Mouse (Mus musculus) midbrain, postnatal 0 days (tissue): ENCODE results near the gene Adam6b. TPM values are rescaled to one million over a fixed set of nuclear protein-coding genes. Genes with fewer than 3 reads are reported as not detected.
"Not testable (repeated sequence)": the region's sequence is repeated elsewhere in the genome, so short reads cannot be mapped to it uniquely, and the experiment has no call there.

Source experiments
- ATAC-seq: fragments of 200-750 bp; cut with Nextera tagmentation; 2 replicates; pipeline ENCODE4 v1.8.0; 2017; ENCODE audit warnings: moderate number of reproducible peaks, mild to moderate bottlenecking, moderate TSS enrichment, moderate library complexity; ENCODE audit not compliant: low FRiP score
- DNase-seq: peaks from one replicate; pipeline ENCODE4 v3.0.0-alpha.2; 2015; ENCODE audit warnings: low spot score
- H3K27ac ChIP-seq: fragments of 300-500 bp; sonication (generic); 2 replicates; pipeline ENCODE4 v1.5.1; 2014; ENCODE audit warnings: low read depth, mild to moderate bottlenecking, low read length, mixed read lengths
- H3K27me3 ChIP-seq: fragments of 300-500 bp; sonication (generic); 2 replicates; pipeline ENCODE4 v1.6.1; 2014; ENCODE audit warnings: low read length, control low read depth, mixed read lengths; ENCODE audit not compliant: insufficient read depth
- H3K36me3 ChIP-seq: fragments of 300-500 bp; sonication (generic); 2 replicates; pipeline ENCODE4 v1.6.1; 2014; ENCODE audit warnings: low read length, control low read depth, mixed read lengths; ENCODE audit not compliant: insufficient read depth
- H3K4me1 ChIP-seq: fragments of 300-500 bp; sonication (generic); 2 replicates; pipeline ENCODE4 v1.6.1; 2014; ENCODE audit warnings: mild to moderate bottlenecking, control low read depth, antibody characterized with exemption, low read length, mixed read lengths; ENCODE audit not compliant: insufficient read depth
- H3K4me2 ChIP-seq: fragments of 300-500 bp; sonication (generic); 2 replicates; pipeline ENCODE4 v1.6.1; 2014; ENCODE audit warnings: low read depth, mild to moderate bottlenecking, low read length, mixed read lengths; ENCODE audit not compliant: poor library complexity, severe bottlenecking
- H3K4me3 ChIP-seq: fragments of 300-500 bp; sonication (generic); 2 replicates; pipeline ENCODE4 v1.5.1; 2014; ENCODE audit warnings: low read depth, mild to moderate bottlenecking, low read length, moderate library complexity
- H3K9ac ChIP-seq: fragments of 300-500 bp; sonication (generic); replicated peaks from 2 replicates; pipeline ENCODE4 v1.6.1; 2014; ENCODE audit warnings: mild to moderate bottlenecking, low read length, moderate library complexity, mixed read lengths; ENCODE audit not compliant: poor library complexity, severe bottlenecking
- H3K9me3 ChIP-seq: fragments of 300-500 bp; sonication (generic); 2 replicates; pipeline ENCODE4 v1.6.1; 2016; ENCODE audit warnings: low read length, control low read depth
- CTCF ChIP-seq: IDR thresholded peaks from 2 replicates; pipeline ENCODE4 v1.5.1; 2016; ENCODE audit warnings: antibody characterized with exemption, mild to moderate bottlenecking
- WGBS: fragments of 180-500 bp; shearing (Covaris S2); extraction: QIAGEN DNeasy Blood & Tissue Kit; methylation state at CpG from one replicate; pipeline ENCODE4 v1.1.7; 2014; 5-methylcytosine and 5-hydroxymethylcytosine counted together
- polyA plus RNA-seq: library from polyadenylated mRNA; unstranded; fragments of >200 nt; fragmentation: Nextera tagmentation; extraction: Ambion mirVana; gene quantifications from 2 replicates; pipeline ENCODE4 v1.2.1, GENCODE M21; 2015
- total RNA-seq: library from RNA; depleted of rRNA; stranded (reverse); fragments of >200 nt; gene quantifications from 2 replicates; pipeline ENCODE4 v1.2.3, GENCODE M21; 2014; rRNA removed

The Adam6b gene
- not detected in 2 replicates for total RNA-seq
- polyA plus RNA-seq = not detected in 2 replicates

DNA sequence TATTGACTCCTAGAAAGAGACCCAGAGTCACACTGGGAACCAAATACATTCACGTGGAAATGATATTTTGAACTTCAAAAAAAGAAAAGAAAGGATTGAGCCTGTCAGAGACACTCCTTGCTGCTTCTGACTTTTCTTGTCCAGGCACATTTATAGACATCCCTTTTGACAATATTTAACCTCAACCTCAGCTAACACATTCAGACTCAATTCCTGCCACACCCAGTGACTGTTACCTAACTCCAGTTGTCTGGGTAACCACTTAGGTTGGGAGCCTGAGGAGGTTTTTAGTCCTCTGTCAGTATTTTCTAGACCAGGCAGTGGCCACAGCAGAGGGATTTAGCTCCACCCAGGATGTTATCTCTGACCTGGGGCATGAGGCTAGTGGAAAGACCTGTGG is at the start of gene Adam6b:
TSS of gene Adam6b (plus strand) at position 301 of the 400 bp plus-strand sequence.
- H3K9ac ChIP-seq, H3K4me3 ChIP-seq, H3K27me3 ChIP-seq, H3K9me3 ChIP-seq, DNase-seq, H3K27ac ChIP-seq, H3K4me1 ChIP-seq, H3K4me2 ChIP-seq, H3K36me3 ChIP-seq, ATAC-seq: not testable (repeated sequence)
- 60% methylated on average over 1 of the region's 1 CpGs for WGBS

DNA sequence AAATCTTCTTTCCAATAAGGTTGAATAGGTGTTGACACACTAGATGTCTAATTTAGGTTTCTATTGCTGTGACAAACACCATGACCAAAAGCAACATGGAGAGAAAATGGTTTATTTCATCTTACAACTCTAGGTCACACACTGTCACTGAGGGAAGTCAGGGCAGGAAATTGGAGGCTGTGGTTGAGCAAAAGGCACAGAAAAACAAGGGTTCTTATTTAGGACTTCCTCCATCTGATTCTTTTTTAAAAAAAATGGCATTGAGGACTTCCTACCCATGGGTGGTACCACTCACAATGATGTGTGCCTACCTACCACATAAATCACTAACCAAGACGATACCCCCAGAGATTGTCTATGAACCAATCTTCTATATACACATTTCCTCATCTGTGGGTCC is 43.2 kb upstream of the Adam6b start:
- Histone ChIP-seq H3K27ac (no peak overlapping the region), H3K9ac (no peak overlapping the region), H3K36me3 (no peaks in the 10 kb centered on the region), H3K4me2 (no peak overlapping the region), H3K4me1 (no peaks in the 10 kb centered on the region), H3K4me3 (no peak overlapping the region), H3K9me3 (no peaks in the 10 kb centered on the region), H3K27me3 (no peaks in the 10 kb centered on the region)
- 100% methylated on average over 1 of the region's 1 CpGs for WGBS
- DNase-seq (no peak), ATAC-seq (no peak)
- no peak for TF ChIP-seq CTCF

DNA sequence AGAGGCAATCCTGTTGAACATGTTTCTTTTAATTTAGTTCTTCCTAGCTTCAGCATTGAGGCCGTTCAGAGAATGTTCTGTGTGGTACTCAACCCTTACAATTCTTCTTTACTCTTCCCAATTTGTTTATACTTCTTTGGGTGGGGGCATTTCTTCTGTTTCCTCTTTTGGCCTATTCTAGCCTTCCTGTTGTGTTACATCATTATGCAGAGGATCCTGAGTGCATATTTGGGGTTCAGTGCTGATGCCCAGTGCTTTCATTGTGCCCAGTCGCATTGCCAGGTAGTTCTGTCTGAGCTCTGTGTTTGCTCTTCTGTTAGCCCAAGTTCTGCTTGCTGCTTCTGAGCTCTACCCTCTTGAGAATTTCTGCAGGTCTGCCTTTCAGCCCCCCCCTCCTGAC is 13.1 kb upstream of the Adam6b start:
- Histone ChIP-seq H3K4me3 (no peak overlapping the region), H3K27ac (no peak overlapping the region), H3K4me1 (no peaks in the 10 kb centered on the region), H3K27me3 (no peaks in the 10 kb centered on the region), H3K36me3 (no peaks in the 10 kb centered on the region), H3K9ac (no peak overlapping the region), H3K9me3 (peaks cover 12% of the 10 kb centered on the region; the same call in 1 of the 2 replicates), H3K4me2 (no peak overlapping the region)
- no peak for TF ChIP-seq CTCF
- no peak for DNase-seq
- WGBS = 84% methylated on average over 2 of the region's 2 CpGs
- no peak for ATAC-seq

DNA sequence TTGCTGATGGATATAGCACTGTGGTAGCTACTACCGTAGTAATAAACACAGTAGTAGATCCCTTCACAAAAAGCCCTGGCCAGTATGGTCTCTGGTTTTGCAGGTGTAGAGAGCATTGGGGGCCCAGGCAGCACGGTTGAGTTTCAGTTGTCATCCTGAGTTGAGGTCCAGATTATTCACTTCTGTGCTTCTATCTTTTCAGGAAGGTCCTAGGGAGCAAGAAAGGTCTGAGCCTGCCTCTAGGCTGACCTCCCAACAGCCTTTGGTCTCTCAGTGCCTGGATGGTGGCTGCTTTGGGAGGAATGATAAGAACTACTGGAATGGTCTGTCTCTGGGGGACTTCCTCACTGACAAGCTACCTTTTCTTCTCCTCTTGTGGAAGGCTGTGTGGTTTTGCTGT is 7.2 kb upstream of the Adam6b start:
- no peaks in the 10 kb centered on the region for H3K4me1 ChIP-seq
- no peak for ATAC-seq
- no peak overlapping the region for H3K27ac ChIP-seq
- no peak overlapping the region for H3K4me2 ChIP-seq
- no peak overlapping the region for H3K4me3 ChIP-seq
- no peak for TF ChIP-seq CTCF
- H3K27me3 ChIP-seq = no peaks in the 10 kb centered on the region
- WGBS = 80% methylated on average over 2 of the region's 2 CpGs
- H3K9me3 ChIP-seq = peaks cover 24% of the 10 kb centered on the region; the same call in 1 of the 2 replicates
- no peak overlapping the region for H3K9ac ChIP-seq
- no peaks in the 10 kb centered on the region for H3K36me3 ChIP-seq
- DNase-seq = no peak

DNA sequence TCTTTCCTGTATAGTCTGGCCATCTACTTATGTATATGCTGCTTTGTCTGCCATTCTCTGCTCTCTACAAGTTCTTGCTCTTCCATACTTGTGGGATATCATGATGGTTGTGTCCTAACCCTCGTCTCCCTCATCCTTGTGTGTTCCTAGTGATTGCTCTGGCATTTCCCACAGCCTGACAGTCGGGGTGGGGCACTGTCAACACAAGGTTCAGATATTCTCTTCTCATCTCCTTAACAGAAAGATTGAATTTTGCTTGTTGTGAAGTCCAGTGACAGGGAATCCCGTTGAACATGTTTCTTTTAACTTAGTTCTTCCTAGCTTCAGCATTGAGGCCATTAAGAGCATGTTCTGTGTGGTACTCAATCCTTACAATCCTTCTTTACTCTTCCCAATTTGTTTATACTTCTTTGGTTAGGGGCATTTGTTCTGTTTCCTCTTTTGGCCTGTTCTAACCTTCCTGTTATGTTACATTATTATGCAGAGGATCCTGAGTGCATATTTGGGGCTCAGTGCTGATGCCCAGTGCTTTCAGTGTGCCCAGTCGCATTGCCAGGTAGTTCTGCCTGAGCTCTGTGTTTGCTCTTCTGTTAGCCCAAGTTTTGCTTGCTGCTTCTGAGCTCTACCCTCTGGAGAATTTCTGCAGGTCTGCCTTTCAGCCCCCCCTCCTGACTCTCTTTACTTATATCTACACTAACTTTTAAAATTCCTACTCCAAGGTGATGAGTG is 6.5 kb upstream of the Adam6b start:
- DNase-seq (no peak), ATAC-seq (no peak)
- no peak overlapping the region for H3K4me3 ChIP-seq
- no peaks in the 10 kb centered on the region for H3K4me1 ChIP-seq
- H3K4me2 ChIP-seq = no peak overlapping the region
- 38% methylated on average over 4 of the region's 4 CpGs for WGBS
- peaks cover 24% of the 10 kb centered on the region; the same call in 1 of the 2 replicates for H3K9me3 ChIP-seq
- TF ChIP-seq CTCF = no peak
- H3K27ac ChIP-seq = no peak overlapping the region
- H3K36me3 ChIP-seq = no peaks in the 10 kb centered on the region
- no peaks in the 10 kb centered on the region for H3K27me3 ChIP-seq
- no peak overlapping the region for H3K9ac ChIP-seq

DNA sequence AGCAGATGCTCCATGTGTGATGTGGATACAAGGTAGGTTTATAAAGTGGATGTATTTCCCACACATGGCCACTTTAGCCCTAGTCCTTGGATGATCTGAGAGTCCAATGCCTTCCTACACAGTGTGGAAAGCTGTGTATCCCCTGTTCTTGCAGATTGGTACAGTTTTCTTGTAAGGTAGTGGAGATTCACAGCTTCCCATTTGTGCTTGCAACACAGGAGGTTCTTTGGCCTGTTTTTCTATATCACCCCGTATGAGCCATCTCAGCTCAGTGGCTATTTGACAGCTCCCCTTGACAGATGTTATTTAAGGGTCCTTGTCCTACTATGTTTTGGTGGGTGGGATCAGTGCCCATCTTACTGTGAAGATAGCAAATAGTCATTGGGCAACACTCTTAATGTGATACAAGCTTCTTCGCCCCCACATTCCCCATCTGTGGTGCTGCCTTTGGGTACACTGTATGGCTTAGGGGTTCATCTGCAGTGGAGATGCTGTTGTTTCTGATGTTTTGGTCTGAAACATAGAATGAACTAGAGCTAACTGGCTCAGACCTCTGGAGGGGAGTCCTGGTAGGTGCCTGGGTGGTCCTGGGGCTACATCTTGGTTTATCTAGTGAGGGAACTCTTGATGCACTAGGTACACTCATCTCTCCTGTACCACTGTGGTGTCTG is 5.7 kb upstream of the Adam6b start:
- Histone ChIP-seq H3K9ac (no peak overlapping the region), H3K4me1 (no peaks in the 10 kb centered on the region)

More for the DNA sequence above, 5.7 kb upstream of the Adam6b start:
- DNase-seq (no peak), ATAC-seq (no peak)
- WGBS = 85% methylated on average over 2 of the region's 2 CpGs
- H3K36me3 ChIP-seq = no peaks in the 10 kb centered on the region
- no peak overlapping the region for H3K27ac ChIP-seq
- peaks cover 24% of the 10 kb centered on the region; the same call in 1 of the 2 replicates for H3K9me3 ChIP-seq
- no peak for TF ChIP-seq CTCF
- H3K4me3 ChIP-seq = no peak overlapping the region
- no peak overlapping the region for H3K4me2 ChIP-seq
- H3K27me3 ChIP-seq = no peaks in the 10 kb centered on the region
